Mouse (Mus musculus): Measurements from ENCODE around the gene Matk.

DNA sequence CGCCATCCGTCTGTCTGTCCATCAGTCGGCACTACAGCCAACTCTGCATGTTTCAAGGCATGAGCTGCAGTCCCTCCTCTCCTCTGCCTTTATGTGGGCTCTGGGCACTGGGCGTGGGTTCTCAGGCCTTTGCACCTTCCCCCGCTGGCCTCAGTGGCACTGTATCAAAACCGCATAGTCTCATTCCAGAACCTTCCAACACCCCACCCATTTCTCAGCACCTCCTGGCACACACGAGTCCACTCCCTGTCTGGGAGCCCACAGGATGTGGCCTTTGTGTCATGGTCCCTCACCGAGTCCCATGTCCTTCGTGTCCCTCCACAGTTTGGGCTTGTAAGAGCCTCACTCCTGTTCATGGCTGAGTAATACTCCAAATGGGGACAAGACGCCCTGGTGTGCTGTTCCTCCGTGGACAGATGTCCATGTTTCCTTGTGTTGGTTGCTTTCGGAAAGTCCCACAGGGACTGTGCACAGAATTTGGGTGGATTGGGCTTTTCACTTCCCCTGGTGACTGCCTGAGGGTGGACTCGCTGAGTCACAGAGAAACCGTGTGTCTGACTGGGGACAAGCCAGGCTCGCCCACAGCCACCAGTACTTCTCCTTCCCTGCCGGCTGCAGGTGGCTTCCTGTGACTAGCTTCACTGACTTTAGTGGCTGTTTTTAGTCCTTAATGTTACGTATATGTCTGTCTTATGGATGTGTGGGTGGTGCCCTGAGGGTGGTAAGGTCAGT, 45.8 kb downstream of the Matk start:
- TF ChIP-seq CTCF (IDR thresholded peaks at IDR 0.05; ENCODE audit: control insufficient read depth, insufficient read depth, insufficient read length) (no peak), USF1 (IDR thresholded peaks at IDR 0.05; ENCODE audit: low read depth) (no peak), CEBPB (IDR thresholded peaks at IDR 0.05; ENCODE audit: low read depth) (no peak), MAX (IDR thresholded peaks at IDR 0.05) (no peak), MYOD1 (IDR thresholded peaks at IDR 0.05; ENCODE audit: control insufficient read depth, insufficient read length, low read depth) (no peak)

All from C2C12 (cell line).